Mouse (Mus musculus): Measurements from ENCODE around the gene Aldh3a2. TPM values are rescaled to one million over a fixed set of nuclear protein-coding genes. Genes with fewer than 3 reads are reported as not detected.

Aldh3a2 gene
- 30.7 TPM for polyA plus RNA-seq (2017; shearing (Covaris generic))

GRCm38 (mm10) chr11:61266551-61267533 is at the start of gene Aldh3a2:
Gene Aldh3a2, minus strand, starts transcription at chr11:61267464.

GRCm38 (mm10) chr11:61207487-61208246 is 59.6 kb downstream of the Aldh3a2 start, which contains the start of gene Aldh3a1:
Gene Aldh3a1, plus strand, starts transcription at chr11:61207537.

GRCm38 (mm10) chr11:61174821-61175658 is 92.2 kb downstream of the Aldh3a2 start, which contains the start of gene Usp22:
Gene Usp22, minus strand, starts transcription at chr11:61175055.

Other genes with a start within 250 kb of the Aldh3a2 start
- gene Kcnj12, start 244.9 kb downstream of the Aldh3a2 start, polyA plus RNA-seq (2017; shearing (Covaris generic)): not detected
- 25.0 TPM for gene Tnfrsf13b, start 140.7 kb downstream of the Aldh3a2 start, polyA plus RNA-seq (2017; shearing (Covaris generic))
- gene Usp22, start 92.4 kb downstream of the Aldh3a2 start, polyA plus RNA-seq (2017; shearing (Covaris generic)): 76.3 TPM
- not detected for gene Aldh3a1, start 59.9 kb downstream of the Aldh3a2 start, polyA plus RNA-seq (2017; shearing (Covaris generic))
- not detected for gene Slc47a2, start 75.4 kb upstream of the Aldh3a2 start, polyA plus RNA-seq (2017; shearing (Covaris generic))
- gene Slc47a1, start 110.9 kb upstream of the Aldh3a2 start, polyA plus RNA-seq (2017; shearing (Covaris generic)): not detected
- gene Rnf112, start 186.7 kb upstream of the Aldh3a2 start, polyA plus RNA-seq (2017; shearing (Covaris generic)): not detected
- not detected for gene Mfap4, start 218.0 kb upstream of the Aldh3a2 start, polyA plus RNA-seq (2017; shearing (Covaris generic))
- gene Mapk7, start 226.9 kb upstream of the Aldh3a2 start, polyA plus RNA-seq (2017; shearing (Covaris generic)): 14.4 TPM
- gene B9d1, start 237.7 kb upstream of the Aldh3a2 start, polyA plus RNA-seq (2017; shearing (Covaris generic)): 1.6 TPM